Mouse (Mus musculus): ENCODE measurements around the gene Cyp2g1. TPM values are rescaled to one million over a fixed set of nuclear protein-coding genes. Genes with fewer than 3 reads are reported as not detected.

The Cyp2g1 gene
- polyA plus RNA-seq (2012; ENCODE audit: low replicate concordance): not detected in 2 replicates

GRCm38 (mm10) chr7:26808592-26808991 is at the start of gene Cyp2g1:
Cyp2g1 (plus strand) TSS chr7:26808892.

GRCm38 (mm10) chr7:26835059-26835458 is 26.4 kb downstream of the Cyp2g1 start, which contains the start of gene Cyp2a5:
Cyp2a5 (plus strand) TSS chr7:26835305.

Other genes starting within 250 kb of the Cyp2g1 start
- not detected in 2 replicates for gene Vmn1r185, start 190.4 kb upstream of the Cyp2g1 start, polyA plus RNA-seq (2012; ENCODE audit: low replicate concordance)
- not detected in 2 replicates for gene Cyp2b23, start 122.5 kb upstream of the Cyp2g1 start, polyA plus RNA-seq (2012; ENCODE audit: low replicate concordance)
- gene Cyp2b19, start 51.8 kb upstream of the Cyp2g1 start, polyA plus RNA-seq (2012; ENCODE audit: low replicate concordance): not detected in 2 replicates
- 0.69 TPM in 1 of 2 replicates, not detected in the other for gene Cyp2a5, start 26.4 kb downstream of the Cyp2g1 start, polyA plus RNA-seq (2012; ENCODE audit: low replicate concordance)
- gene Cyp2a22, start 130.5 kb downstream of the Cyp2g1 start, polyA plus RNA-seq (2012; ENCODE audit: low replicate concordance): not detected in 2 replicates
- not detected in 2 replicates for gene Cyp2a12, start 220.2 kb downstream of the Cyp2g1 start, polyA plus RNA-seq (2012; ENCODE audit: low replicate concordance)

Data from leukemia stem cell, adult 10-12 weeks (primary cell).